In the genomic region with DNA sequence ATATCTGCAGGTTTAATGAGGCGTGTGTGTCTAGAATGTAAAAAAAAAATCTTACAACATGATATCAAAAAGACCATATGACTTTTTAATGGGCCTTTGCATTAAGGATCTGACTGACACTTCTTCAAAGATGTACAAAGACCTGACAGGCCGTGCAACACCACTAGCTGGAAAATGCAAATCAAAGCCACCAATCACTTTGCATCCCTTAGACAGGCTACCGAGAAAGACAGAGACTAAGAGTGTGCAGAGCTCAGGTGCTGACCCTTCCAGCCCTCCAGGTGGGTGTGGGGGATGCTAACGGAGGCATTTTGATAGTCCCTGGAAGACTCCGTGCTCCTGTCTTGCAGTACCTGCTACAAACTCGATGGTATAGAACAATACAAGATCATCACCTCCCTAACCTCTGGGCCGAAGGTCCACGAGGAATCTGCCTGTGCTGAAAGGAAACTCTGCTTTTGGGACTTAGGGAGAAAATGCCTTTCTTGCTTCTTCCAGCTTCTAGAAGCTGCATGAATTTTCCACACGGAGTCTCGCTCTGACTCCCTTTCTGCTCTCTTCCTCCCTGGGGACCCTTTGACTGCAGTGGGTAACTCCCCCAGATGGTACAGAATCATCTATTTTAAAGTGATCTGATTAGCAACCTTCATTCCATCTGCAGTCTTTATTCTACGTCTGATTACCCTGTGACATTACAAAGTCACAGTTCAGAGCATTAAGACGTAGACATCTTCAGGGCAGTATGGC, we compare ENCODE assay signal across 19 mouse cellular contexts. TPM values are rescaled to one million over a fixed set of nuclear protein-coding genes. Genes with fewer than 3 reads are reported as not detected.
"Had no signal": no experiment of that assay in that cellular context is flagged by ENCODE, and none has a peak within 500 bp of the region (broad histone marks: within the 10 kb centered on the region; RNA-seq: fewer than 3 reads in every experiment).

No protein-coding gene starts in this region.

- H3K9ac ChIP-seq: liver, embryonic 13.5 days; liver, embryonic 15.5 days; liver, postnatal 0 days; lung, embryonic 15.5 days; midbrain, embryonic 13.5 days; midbrain, embryonic 15.5 days had no signal

- H3K36me3 ChIP-seq: liver, embryonic 13.5 days; liver, embryonic 15.5 days; lung, embryonic 15.5 days; midbrain, embryonic 13.5 days; midbrain, embryonic 15.5 days had no signal

- H3K27ac ChIP-seq: liver, embryonic 13.5 days; liver, embryonic 15.5 days; lung, embryonic 15.5 days; macrophage; midbrain, embryonic 13.5 days; midbrain, embryonic 15.5 days had no signal

- ATAC-seq: liver, postnatal 0 days; lung, postnatal 0 days; midbrain, embryonic 13.5 days; midbrain, embryonic 15.5 days had no signal

- H3K4me2 ChIP-seq: liver, embryonic 13.5 days; liver, embryonic 15.5 days; lung, embryonic 15.5 days; midbrain, embryonic 11.5 days; midbrain, embryonic 13.5 days; midbrain, embryonic 15.5 days had no signal

- DNase-seq: liver, embryonic 13.5 days; liver, postnatal 0 days; lung, adult 2 months; lung, postnatal 14 days; lung, postnatal 36 days; right cerebral cortex, postnatal 14 days; thymus, adult 18-20 months; thymus, postnatal 25 days; thymus, postnatal 4 days had no signal

- H3K4me3 ChIP-seq: liver, embryonic 13.5 days; liver, embryonic 15.5 days; lung, embryonic 15.5 days; megakaryocyte, embryonic 14.5 days; midbrain, embryonic 13.5 days; midbrain, embryonic 15.5 days had no signal

- H3K4me1 ChIP-seq: liver, embryonic 13.5 days; liver, embryonic 15.5 days; lung, embryonic 15.5 days; megakaryocyte, embryonic 14.5 days had no signal

- H3K27me3 ChIP-seq: liver, embryonic 13.5 days; liver, embryonic 15.5 days; lung, embryonic 15.5 days; midbrain, embryonic 13.5 days; midbrain, embryonic 15.5 days had no signal

- H3K9me3 ChIP-seq: liver, embryonic 13.5 days; liver, embryonic 15.5 days; lung, embryonic 15.5 days; megakaryocyte, embryonic 14.5 days; midbrain, embryonic 13.5 days; midbrain, embryonic 15.5 days had no signal

RNA-seq across cellular contexts. Expression of gene Gpr176, which starts 57.4 kb away (rescaled TPM):
- total RNA-seq: megakaryocyte progenitor cell, adult 5-6 weeks; monocyte, adult 5-6 weeks had no signal

RNA-seq across cellular contexts. Expression of gene Fsip1, which starts 59.1 kb away (rescaled TPM):
- total RNA-seq: monocyte, adult 5-6 weeks had no signal
